Mouse (Mus musculus): ENCODE data around the gene Srbd1.
A peak's percentile ranks its signal among the peaks of the same experiment; 100 is the strongest.

Srbd1 gene

GRCm38 (mm10) chr17:86035146-86035545, 109.8 kb downstream of the Srbd1 start:
- DNase-seq (ENCODE audit: low spot score in 2 of 2): no peak

DNA sequence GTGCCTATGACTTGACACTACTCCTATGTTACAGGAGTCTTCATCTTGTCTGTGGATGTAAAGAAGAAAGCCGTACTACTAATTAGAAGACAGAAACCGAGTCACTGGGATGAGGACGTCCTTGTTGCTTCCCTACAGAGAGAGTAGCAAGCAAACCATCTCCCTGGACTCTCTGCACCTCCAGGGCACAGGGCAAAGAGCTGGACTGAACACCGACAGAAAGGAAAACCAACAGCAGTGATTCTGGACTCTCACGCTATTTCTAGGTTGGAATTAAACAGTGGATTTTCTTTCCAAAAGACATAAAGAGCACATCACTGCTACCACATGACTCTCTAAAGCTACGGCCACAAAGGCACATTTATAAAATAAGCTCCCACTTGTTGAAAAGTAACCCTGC, 110.3 kb downstream of the Srbd1 start:
- no peak for DNase-seq (ENCODE audit: low spot score in 2 of 2)

GRCm38 (mm10) chr17:86032113-86032714, 112.8 kb downstream of the Srbd1 start:
- DNase-seq (ENCODE audit: low spot score in 2 of 2): no peak

- no peak for DNase-seq (ENCODE audit: low spot score in 2 of 2)
Measured at GRCm38 (mm10) chr17:86030016-86030415, 115.0 kb downstream of the Srbd1 start.

DNA sequence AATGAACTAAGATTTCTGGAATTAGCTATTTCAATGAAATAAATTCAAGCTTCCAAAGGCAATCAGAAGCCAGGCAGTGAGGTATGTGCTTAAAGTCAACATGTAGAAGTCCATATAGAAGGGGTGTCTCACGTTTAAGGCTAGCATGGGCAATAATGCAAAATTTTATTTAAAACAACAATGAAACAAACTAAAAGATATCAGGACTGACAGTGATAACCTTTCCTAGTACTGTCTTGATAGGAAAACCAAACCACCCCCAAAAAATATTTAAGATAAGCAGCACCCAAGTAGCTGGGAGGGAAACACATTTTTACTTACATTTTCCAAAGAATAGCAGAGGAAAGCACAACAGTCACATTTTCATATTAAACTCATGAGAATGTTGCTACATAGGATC, 115.8 kb downstream of the Srbd1 start:
- DNase-seq (ENCODE audit: low spot score in 2 of 2): no peak

DNA sequence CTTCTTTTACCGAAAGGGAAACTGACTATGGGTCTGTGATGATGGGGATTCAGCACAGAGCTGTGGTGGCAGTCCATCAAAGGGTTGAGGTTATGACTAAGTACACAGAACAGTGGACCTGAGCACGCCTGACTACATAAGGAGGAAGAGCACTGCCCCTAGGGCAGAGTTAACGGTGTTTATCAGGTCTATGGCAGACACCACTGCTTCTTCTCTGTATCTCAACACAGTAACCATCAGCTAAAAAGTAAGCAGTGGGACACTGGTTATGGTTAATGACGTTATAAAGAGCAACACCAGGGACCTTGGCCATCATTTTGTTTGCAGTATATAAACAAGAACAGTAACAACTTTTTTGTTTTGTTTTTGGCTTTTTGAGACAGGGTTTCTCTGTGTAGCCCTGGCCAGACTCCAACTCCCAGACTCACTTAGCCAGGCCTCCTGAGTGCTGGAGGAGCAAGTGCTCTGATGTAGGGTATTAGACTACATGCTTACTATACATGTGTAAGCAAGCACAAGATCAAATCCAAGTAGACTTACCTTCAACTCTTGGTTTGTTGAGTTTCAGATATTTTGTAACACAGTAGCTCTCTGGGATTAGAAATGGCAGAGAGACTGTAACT, 117.3 kb downstream of the Srbd1 start:
- no peak for DNase-seq (ENCODE audit: low spot score in 2 of 2)

GRCm38 (mm10) chr17:86024589-86024988, 120.4 kb downstream of the Srbd1 start:
- DNase-seq (ENCODE audit: low spot score in 2 of 2): no peak

DNA sequence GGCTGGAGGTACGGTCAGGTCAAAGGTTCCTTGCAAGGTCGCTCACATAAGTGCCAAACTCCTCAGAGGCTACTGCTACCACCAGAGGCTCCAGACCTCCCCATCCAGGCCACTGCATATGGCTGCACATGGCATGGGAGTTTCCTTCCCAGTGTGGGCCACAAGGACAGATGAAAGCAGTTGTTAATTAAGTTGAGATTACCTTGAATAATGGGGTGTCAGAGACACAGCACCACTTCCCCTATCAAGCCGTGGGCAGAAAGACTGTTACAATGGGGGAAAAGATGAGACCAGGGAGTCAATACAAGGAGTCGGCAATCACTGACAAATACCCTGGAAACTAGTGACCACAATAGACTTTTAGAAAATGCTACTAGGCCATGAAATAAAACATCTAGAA, 122.6 kb downstream of the Srbd1 start:
- DNase-seq (ENCODE audit: low spot score in 2 of 2): no peak

GRCm38 (mm10) chr17:86021815-86022214, 123.2 kb downstream of the Srbd1 start:
- no peak for DNase-seq (ENCODE audit: low spot score in 2 of 2)

DNA sequence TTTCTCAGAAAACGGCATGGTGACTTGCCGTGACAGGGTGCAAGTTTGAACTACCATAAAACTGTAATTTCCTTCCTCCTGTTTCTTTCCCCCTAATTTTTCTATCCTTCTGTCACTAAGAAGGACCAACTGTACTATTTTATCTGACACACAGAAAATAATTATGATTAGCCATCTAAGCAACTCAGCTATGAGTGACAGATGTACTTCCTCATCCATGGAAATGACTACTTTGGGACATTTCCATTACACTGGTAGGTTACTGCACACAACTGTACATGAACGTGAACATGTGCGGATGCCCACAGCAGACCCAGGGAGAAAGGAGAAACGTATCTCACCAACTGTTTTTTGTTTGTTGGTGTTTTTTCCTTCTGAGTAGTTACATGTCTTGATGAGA, 123.7 kb downstream of the Srbd1 start:
- DNase-seq (ENCODE audit: low spot score in 2 of 2): no peak

GRCm38 (mm10) chr17:86019793-86020192, 125.2 kb downstream of the Srbd1 start:
- no peak for DNase-seq (ENCODE audit: low spot score in 2 of 2)

- DNase-seq (ENCODE audit: low spot score in 2 of 2): no peak
Measured at GRCm38 (mm10) chr17:86014246-86014645, 130.7 kb downstream of the Srbd1 start.

DNA sequence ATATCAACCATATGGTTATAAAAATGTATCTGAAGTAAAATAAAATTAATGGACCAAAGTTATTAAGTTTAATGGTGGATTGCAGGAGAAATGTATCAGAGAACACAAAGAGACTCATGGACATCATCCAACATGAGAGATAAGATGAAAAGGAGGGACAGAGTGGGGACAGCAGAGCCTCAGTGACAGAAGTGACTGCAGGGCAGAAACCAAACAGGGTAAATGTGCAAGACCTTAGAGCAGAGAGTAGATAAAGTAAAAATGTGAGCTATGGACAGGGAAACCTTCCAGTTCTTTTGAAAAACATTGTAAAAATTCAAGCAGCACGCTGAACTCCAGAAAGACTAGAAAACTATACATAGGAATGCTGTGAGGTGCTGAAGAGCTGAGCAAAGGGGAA, 132.4 kb downstream of the Srbd1 start:
- no peak for DNase-seq (ENCODE audit: low spot score in 2 of 2)

DNA sequence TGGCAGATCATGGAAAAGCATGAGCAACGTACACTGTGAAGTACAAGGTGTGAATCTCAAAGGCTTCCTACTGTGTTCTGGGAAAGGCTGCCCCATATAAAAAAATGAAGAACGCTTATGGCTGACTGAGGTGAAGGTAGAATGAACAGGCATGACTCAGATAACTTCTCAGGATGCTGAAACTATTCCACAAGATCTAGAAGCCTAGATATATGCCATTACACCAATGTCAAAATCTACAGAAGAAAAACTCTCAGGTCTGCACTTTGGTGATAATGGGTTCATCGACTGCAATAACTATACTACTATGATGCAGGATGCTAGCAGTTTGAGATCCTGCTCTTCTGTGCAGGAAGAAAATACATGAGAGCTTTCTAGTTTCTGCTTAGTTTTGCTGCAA, 133.1 kb downstream of the Srbd1 start:
- no peak for DNase-seq (ENCODE audit: low spot score in 2 of 2)

- no peak for DNase-seq (ENCODE audit: low spot score in 2 of 2)
Measured at GRCm38 (mm10) chr17:86008401-86008800, 136.6 kb downstream of the Srbd1 start.

GRCm38 (mm10) chr17:86002113-86002512, 142.9 kb downstream of the Srbd1 start:
- DNase-seq (ENCODE audit: low spot score in 2 of 2): no peak

DNA sequence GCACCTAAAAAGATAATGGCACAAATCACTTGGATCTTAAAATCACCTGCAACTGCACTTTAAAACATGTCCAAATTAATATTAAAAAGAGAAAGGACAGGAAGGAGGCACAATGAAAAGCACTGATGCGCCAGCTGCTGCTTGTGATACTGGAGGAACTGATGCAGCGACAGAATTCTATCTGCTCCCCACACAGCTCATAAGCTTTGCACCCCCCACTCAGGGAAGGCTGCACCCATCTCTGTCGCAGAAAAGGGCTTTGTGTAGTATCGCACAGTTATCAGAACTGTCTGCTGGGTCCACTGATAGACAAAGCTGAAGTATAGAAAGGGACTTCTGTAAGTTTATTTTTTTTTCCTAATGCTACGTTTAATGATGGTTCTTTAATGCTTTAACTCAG, 143.3 kb downstream of the Srbd1 start:
- DNase-seq (ENCODE audit: low spot score in 2 of 2): no peak

- DNase-seq (ENCODE audit: low spot score in 2 of 2): peak; percentile 82 to 84
Measured at GRCm38 (mm10) chr17:85995727-85996126, 149.2 kb downstream of the Srbd1 start.

GRCm38 (mm10) chr17:85995086-85995485, 149.9 kb downstream of the Srbd1 start:
- no peak for DNase-seq (ENCODE audit: low spot score in 2 of 2)

DNA sequence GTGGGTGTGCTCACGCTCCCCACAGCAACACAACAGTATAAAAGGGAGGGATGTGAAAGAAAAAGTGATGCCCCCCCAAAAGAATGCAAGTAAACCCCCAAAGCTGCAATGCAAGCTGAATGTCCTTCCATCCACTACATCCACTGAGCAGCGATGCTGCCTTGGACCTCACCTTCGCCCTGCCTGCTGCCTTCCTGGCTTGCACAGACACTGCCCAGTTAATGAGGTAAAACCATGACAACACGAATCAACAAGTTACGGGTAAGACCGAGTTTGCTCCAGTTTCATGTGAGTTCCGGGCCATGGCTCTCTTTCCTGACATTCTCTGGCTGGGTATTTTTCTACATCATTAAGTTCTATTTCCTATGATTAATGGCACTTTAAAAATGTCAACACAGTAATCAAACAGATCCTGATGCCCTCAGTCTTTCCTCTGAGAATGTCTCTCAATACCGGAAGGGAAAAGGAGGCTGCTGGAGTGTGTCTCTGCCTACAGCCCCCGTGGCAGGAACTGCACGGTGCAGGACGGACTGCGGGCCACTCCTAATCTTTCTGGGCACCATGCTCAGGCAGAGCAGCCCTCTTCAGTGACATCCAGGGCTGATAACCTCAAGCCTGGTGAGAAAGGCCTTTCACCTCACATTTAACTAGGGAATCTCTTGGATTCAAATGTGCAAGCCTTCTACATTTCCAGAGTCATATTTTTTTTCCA, 155.8 kb downstream of the Srbd1 start:
- no peak for DNase-seq (ENCODE audit: low spot score in 2 of 2)

DNA sequence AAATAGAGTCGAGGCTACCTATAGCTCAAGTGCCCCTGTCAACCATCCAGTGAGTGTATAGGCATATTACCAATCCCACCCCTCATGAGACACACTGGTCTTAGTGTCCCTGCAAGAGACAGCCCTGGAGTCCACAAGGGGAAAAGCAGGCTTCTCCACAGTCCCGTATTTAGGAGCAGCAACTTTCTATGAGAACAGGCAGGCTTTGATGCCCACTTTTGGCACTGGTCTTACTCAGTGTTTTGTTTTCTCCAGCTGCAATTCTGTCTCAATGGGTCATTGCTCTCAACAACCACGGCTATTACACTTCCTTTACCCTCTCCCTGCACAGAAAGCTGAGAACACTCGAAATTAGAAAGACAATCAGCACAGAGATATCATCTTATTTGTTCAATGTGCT, 157.4 kb downstream of the Srbd1 start:
- DNase-seq (ENCODE audit: low spot score in 2 of 2): no peak

DNA sequence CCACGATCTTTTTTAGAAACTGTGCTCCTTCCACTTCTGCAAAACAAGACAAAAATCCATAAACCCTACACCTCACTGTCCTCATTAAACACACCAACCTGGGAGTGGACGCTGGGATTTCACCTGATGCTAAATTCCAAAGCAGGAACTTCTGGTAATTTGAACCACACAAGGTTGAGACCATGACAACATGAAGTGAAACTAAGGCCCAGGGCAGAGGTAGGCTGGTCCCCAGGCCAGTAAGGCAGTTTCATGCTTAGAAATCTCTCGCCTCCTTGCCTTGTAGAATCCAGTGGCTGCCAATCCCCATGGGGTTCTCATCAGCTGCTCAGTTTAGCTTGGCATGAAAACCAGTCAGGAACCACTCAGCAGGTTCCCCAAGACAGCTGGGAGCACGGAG, 158.4 kb downstream of the Srbd1 start:
- no peak for DNase-seq (ENCODE audit: low spot score in 2 of 2)

GRCm38 (mm10) chr17:85986181-85986580, 158.8 kb downstream of the Srbd1 start:
- DNase-seq (ENCODE audit: low spot score in 2 of 2): no peak
